Mouse (Mus musculus): ENCODE data around the gene St3gal5.

The St3gal5 gene

GRCm38 (mm10) chr6:72097181-72097995, at the start of gene St3gal5:
Gene St3gal5, plus strand, starts transcription at chr6:72097592.
- DNase-seq = peak; percentile 97

GRCm38 (mm10) chr6:72048643-72049042, 48.7 kb upstream of the St3gal5 start:
- no peak for DNase-seq

GRCm38 (mm10) chr6:72049941-72050340, 47.5 kb upstream of the St3gal5 start:
- DNase-seq = no peak

GRCm38 (mm10) chr6:72050827-72051226, 46.6 kb upstream of the St3gal5 start:
- no peak for DNase-seq

- DNase-seq = no peak
Measured at GRCm38 (mm10) chr6:72051247-72051646, 46.1 kb upstream of the St3gal5 start.

- DNase-seq = no peak
Measured at GRCm38 (mm10) chr6:72051757-72052156, 45.6 kb upstream of the St3gal5 start.

GRCm38 (mm10) chr6:72056548-72056947, 40.8 kb upstream of the St3gal5 start:
- no peak for DNase-seq

- DNase-seq = peak in 1 of 2 experiments; percentile 22
Measured at GRCm38 (mm10) chr6:72058398-72058889, 38.9 kb upstream of the St3gal5 start.

GRCm38 (mm10) chr6:72060677-72061076, 36.7 kb upstream of the St3gal5 start:
- DNase-seq = peak; percentile 28 to 36

GRCm38 (mm10) chr6:72063718-72064117, 33.7 kb upstream of the St3gal5 start:
- DNase-seq = no peak

GRCm38 (mm10) chr6:72065988-72066387, 31.4 kb upstream of the St3gal5 start:
- DNase-seq = peak; percentile 25 to 34

- DNase-seq = no peak
Measured at GRCm38 (mm10) chr6:72068436-72068835, 29.0 kb upstream of the St3gal5 start.

GRCm38 (mm10) chr6:72071281-72071870, 26.0 kb upstream of the St3gal5 start:
- DNase-seq = no peak

- no peak for DNase-seq
Measured at GRCm38 (mm10) chr6:72073781-72074180, 23.6 kb upstream of the St3gal5 start.

- no peak for DNase-seq
Measured at GRCm38 (mm10) chr6:72076512-72076911, 20.9 kb upstream of the St3gal5 start.

- DNase-seq = no peak
Measured at GRCm38 (mm10) chr6:72078178-72078577, 19.2 kb upstream of the St3gal5 start.

GRCm38 (mm10) chr6:72081318-72082024, 15.9 kb upstream of the St3gal5 start:
- peak; percentile 71 to 76 for DNase-seq

GRCm38 (mm10) chr6:72087402-72087801, 10.0 kb upstream of the St3gal5 start:
- DNase-seq = no peak

- DNase-seq = no peak
Measured at GRCm38 (mm10) chr6:72089865-72090264, 7.5 kb upstream of the St3gal5 start.

GRCm38 (mm10) chr6:72091007-72091406, 6.4 kb upstream of the St3gal5 start:
- no peak for DNase-seq

GRCm38 (mm10) chr6:72093121-72093520, 4.3 kb upstream of the St3gal5 start:
- DNase-seq = no peak

- DNase-seq = no peak
Measured at GRCm38 (mm10) chr6:72096217-72096616, 1.2 kb upstream of the St3gal5 start.

- no peak for DNase-seq
Measured at GRCm38 (mm10) chr6:72096669-72097068, 723 bp upstream of the St3gal5 start.

Data from cerebellum, postnatal 10 days (tissue).